8 mouse cellular contexts compared by ENCODE assay signal in the genomic region with DNA sequence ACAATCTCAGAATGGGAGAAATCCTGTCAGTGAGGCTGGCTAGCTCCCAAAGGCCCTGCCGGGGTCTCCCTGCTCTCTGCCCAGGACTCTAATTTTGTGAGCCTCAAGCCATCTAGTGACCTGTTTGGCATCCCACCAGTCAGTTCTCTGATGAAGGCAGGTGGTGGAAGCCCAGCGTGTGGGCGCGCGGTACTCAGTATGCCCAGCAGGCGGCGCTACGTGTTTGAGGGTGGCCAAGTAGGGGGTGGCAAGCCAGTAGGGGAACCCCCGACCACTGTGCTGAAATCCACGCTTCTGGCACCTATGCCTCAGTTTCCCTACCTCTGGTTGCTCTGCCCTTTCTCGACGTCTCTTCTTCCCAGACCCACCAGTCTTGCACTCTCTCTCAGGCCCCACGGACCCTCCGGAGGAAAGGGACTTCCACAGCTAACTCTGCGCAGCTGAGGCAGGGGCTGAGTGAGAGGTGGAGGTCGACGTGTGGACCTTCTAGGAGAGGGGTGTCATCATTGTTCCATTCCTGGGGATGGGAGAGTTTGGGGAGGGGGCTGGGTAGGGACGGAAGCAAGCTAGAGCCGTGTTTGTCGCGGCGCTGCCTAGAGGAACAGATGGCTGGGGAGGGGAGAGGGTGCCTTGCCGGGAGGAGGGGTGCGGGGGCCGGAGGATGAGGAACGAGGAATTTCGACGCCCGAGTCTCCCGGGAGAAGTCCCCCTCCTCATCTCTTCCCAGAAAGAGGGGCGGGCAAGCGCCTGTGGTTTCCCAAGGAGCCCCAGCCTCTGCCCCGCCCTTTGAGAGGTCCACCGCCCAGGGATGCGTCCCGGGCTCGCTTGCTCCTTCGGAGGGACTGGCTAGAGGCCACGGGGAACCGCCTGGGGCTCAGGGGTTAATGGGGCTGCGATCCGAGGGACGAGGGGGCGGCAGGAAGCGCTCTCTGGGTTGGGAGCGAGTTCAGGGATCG. TPM values are rescaled to one million over a fixed set of nuclear protein-coding genes. Genes with fewer than 3 reads are reported as not detected.
DNase-seq lines count a peak whose midpoint lies in the region; ATAC-seq lines count a peak whose summit lies in the region.

No protein-coding gene starts in this region.

- peak overlapping the region; percentile 51 for H3K9ac ChIP-seq in forebrain, embryonic 15.5 days (replicated peaks)
- peak overlapping the region; percentile 41 for H3K9ac ChIP-seq in hindbrain, embryonic 15.5 days

- H3K4me1 ChIP-seq in forebrain, embryonic 15.5 days: peaks cover 33% of the 10 kb centered on the region
- H3K4me1 ChIP-seq in hindbrain, embryonic 15.5 days (replicated peaks): peaks cover 11% of the 10 kb centered on the region
- H3K4me1 ChIP-seq in limb, embryonic 10.5 days: peaks cover 12% of the 10 kb centered on the region

- peak; percentile 54 for ATAC-seq in activated CD4-positive, CD25-positive, alpha-beta regulatory T cell, adult 4 months
- peak; percentile 82 for ATAC-seq in forebrain, embryonic 15.5 days (replicated peaks)
- peak; percentile 53 for ATAC-seq in hindbrain, embryonic 15.5 days (ENCODE audit: low FRiP score, low read depth)
- peak; percentile 27; the same call in 1 of the 2 replicates for ATAC-seq in megakaryocyte-erythroid progenitor cell, adult 5-6 weeks (replicated peaks; ENCODE audit: low FRiP score, low TSS enrichment, poor library complexity, severe bottlenecking)

- H3K4me3 ChIP-seq in forebrain, embryonic 15.5 days: peak overlapping the region; percentile 40
- H3K4me3 ChIP-seq in hindbrain, embryonic 15.5 days: peak overlapping the region; percentile 36
- peak overlapping the region; percentile 42 for H3K4me3 ChIP-seq in limb, embryonic 10.5 days

- H3K27me3 ChIP-seq in forebrain, embryonic 15.5 days: peaks cover 16% of the 10 kb centered on the region
- peaks cover 56% of the 10 kb centered on the region for H3K27me3 ChIP-seq in hindbrain, embryonic 15.5 days
- peaks cover 63% of the 10 kb centered on the region for H3K27me3 ChIP-seq in limb, embryonic 10.5 days (ENCODE audit: low read depth, poor library complexity, severe bottlenecking)

- WGBS in forebrain, embryonic 15.5 days: under 1% methylated on average over 46 of the region's 47 CpGs
- WGBS in hindbrain, embryonic 15.5 days: under 1% methylated on average over 47 of the region's 47 CpGs
- WGBS in limb, embryonic 10.5 days: 1% methylated on average over 47 of the region's 47 CpGs

- peak overlapping the region; percentile 82 for H3K27ac ChIP-seq in forebrain, embryonic 15.5 days (replicated peaks)
- H3K27ac ChIP-seq in hindbrain, embryonic 15.5 days (replicated peaks): no peak overlapping the region
- H3K27ac ChIP-seq in limb, embryonic 10.5 days: 0 out of 2 replicates have a peak overlapping the region, but pooled peaks have one; percentile 6

- peak; percentile 72 for DNase-seq in adrenal gland, postnatal 14 days
- DNase-seq in adrenal gland, postnatal 4 days (ENCODE audit: low spot score in 2 of 2): no peak
- DNase-seq in limb, embryonic 10.5 days (ENCODE audit: low spot score): peak; percentile 81
- DNase-seq in spleen, postnatal 36 days (ENCODE audit: low spot score in 2 of 2): peak; percentile 40 to 52

- H3K4me2 ChIP-seq in forebrain, embryonic 15.5 days (replicated peaks): peak overlapping the region; percentile 74
- H3K4me2 ChIP-seq in hindbrain, embryonic 15.5 days: peak overlapping the region; percentile 75

- H3K9me3 ChIP-seq in forebrain, embryonic 15.5 days: no peaks in the 10 kb centered on the region
- no peaks in the 10 kb centered on the region for H3K9me3 ChIP-seq in hindbrain, embryonic 15.5 days
- no peaks in the 10 kb centered on the region for H3K9me3 ChIP-seq in limb, embryonic 10.5 days (replicated peaks)

- no peaks in the 10 kb centered on the region for H3K36me3 ChIP-seq in forebrain, embryonic 15.5 days
- H3K36me3 ChIP-seq in hindbrain, embryonic 15.5 days: no peaks in the 10 kb centered on the region
- peaks cover 31% of the 10 kb centered on the region for H3K36me3 ChIP-seq in limb, embryonic 10.5 days

RNA-seq across cellular contexts. Expression of a gene that starts 20.6 kb away (rescaled TPM):
- 1.6 and 2.6 TPM in 2 replicates for total RNA-seq in adrenal gland, postnatal 14 days (2021)
- 1 to 10 TPM; 2.2 to 3.4 TPM for total RNA-seq in adrenal gland, postnatal 4 days (2021)
- polyA plus RNA-seq in activated CD4-positive, CD25-positive, alpha-beta regulatory T cell, adult 4 months (2017; shearing (Covaris generic)): not detected
- 12.8 and 16.3 TPM in 2 replicates for polyA plus RNA-seq in forebrain, embryonic 15.5 days (2015; fragmentation: Nextera tagmentation; extraction: Ambion mirVana)
- 5.0 and 6.2 TPM in 2 replicates for polyA plus RNA-seq in hindbrain, embryonic 15.5 days (2015; fragmentation: Nextera tagmentation; extraction: Ambion mirVana)
- polyA plus RNA-seq in limb, embryonic 10.5 days (2016; fragmentation: Nextera tagmentation; extraction: Ambion mirVana): 0.74 and 1.0 TPM in 2 replicates
- total RNA-seq in megakaryocyte-erythroid progenitor cell, adult 5-6 weeks (2014; fragmentation: Nextera tagmentation): not detected in 2 replicates
- total RNA-seq in megakaryocyte-erythroid progenitor cell, adult 5-6 weeks (2017): not detected in 2 replicates

RNA-seq across cellular contexts. Expression of a gene that starts 27.2 kb away (rescaled TPM):
- 5.2 and 9.3 TPM in 2 replicates for total RNA-seq in adrenal gland, postnatal 14 days (2021)
- 10 to 100 TPM in 1 of 2 experiments, 1 to 10 TPM in 1; 8.8 to 11.1 TPM for total RNA-seq in adrenal gland, postnatal 4 days (2021)
- 1 to 10 TPM; 3.7 to 7.6 TPM for polyA plus RNA-seq in activated CD4-positive, CD25-positive, alpha-beta regulatory T cell, adult 4 months (2017; shearing (Covaris generic))
- polyA plus RNA-seq in forebrain, embryonic 15.5 days (2015; fragmentation: Nextera tagmentation; extraction: Ambion mirVana): 2.5 and 3.4 TPM in 2 replicates
- 2.3 and 2.4 TPM in 2 replicates for polyA plus RNA-seq in hindbrain, embryonic 15.5 days (2015; fragmentation: Nextera tagmentation; extraction: Ambion mirVana)
- 36.6 and 42.6 TPM in 2 replicates for polyA plus RNA-seq in limb, embryonic 10.5 days (2016; fragmentation: Nextera tagmentation; extraction: Ambion mirVana)
- total RNA-seq in megakaryocyte-erythroid progenitor cell, adult 5-6 weeks (2014; fragmentation: Nextera tagmentation): 96.3 and 117 TPM in 2 replicates
- 40.1 and 70.3 TPM in 2 replicates for total RNA-seq in megakaryocyte-erythroid progenitor cell, adult 5-6 weeks (2017)

RNA-seq across cellular contexts. Expression of a gene that starts 39.1 kb away (rescaled TPM):
- 54.2 and 73.7 TPM in 2 replicates for total RNA-seq in adrenal gland, postnatal 14 days (2021)
- 10 to 100 TPM; 40.5 to 43.7 TPM for total RNA-seq in adrenal gland, postnatal 4 days (2021)
- polyA plus RNA-seq in activated CD4-positive, CD25-positive, alpha-beta regulatory T cell, adult 4 months (2017; shearing (Covaris generic)): 10 to 100 TPM; 36.8 to 40.4 TPM
- polyA plus RNA-seq in forebrain, embryonic 15.5 days (2015; fragmentation: Nextera tagmentation; extraction: Ambion mirVana): 61.4 and 66.5 TPM in 2 replicates
- 73.4 and 75.2 TPM in 2 replicates for polyA plus RNA-seq in hindbrain, embryonic 15.5 days (2015; fragmentation: Nextera tagmentation; extraction: Ambion mirVana)
- polyA plus RNA-seq in limb, embryonic 10.5 days (2016; fragmentation: Nextera tagmentation; extraction: Ambion mirVana): 64.5 and 71.0 TPM in 2 replicates
- total RNA-seq in megakaryocyte-erythroid progenitor cell, adult 5-6 weeks (2014; fragmentation: Nextera tagmentation): 91.6 and 94.6 TPM in 2 replicates
- total RNA-seq in megakaryocyte-erythroid progenitor cell, adult 5-6 weeks (2017): 48.9 and 88.0 TPM in 2 replicates

RNA-seq across cellular contexts. Expression of a gene that starts 43.4 kb away (rescaled TPM):
- not detected in 2 replicates for total RNA-seq in adrenal gland, postnatal 14 days (2021)
- 1 to 10 TPM; 1.8 to 3.9 TPM for total RNA-seq in adrenal gland, postnatal 4 days (2021)
- polyA plus RNA-seq in activated CD4-positive, CD25-positive, alpha-beta regulatory T cell, adult 4 months (2017; shearing (Covaris generic)): not detected
- polyA plus RNA-seq in forebrain, embryonic 15.5 days (2015; fragmentation: Nextera tagmentation; extraction: Ambion mirVana): 0.14 TPM in 1 of 2 replicates, not detected in the other
- not detected in 2 replicates for polyA plus RNA-seq in hindbrain, embryonic 15.5 days (2015; fragmentation: Nextera tagmentation; extraction: Ambion mirVana)
- 0.11 and 0.56 TPM in 2 replicates for polyA plus RNA-seq in limb, embryonic 10.5 days (2016; fragmentation: Nextera tagmentation; extraction: Ambion mirVana)
- total RNA-seq in megakaryocyte-erythroid progenitor cell, adult 5-6 weeks (2014; fragmentation: Nextera tagmentation): not detected in 2 replicates
- total RNA-seq in megakaryocyte-erythroid progenitor cell, adult 5-6 weeks (2017): not detected in 2 replicates

Comparison
In these comparisons a context has a peak if more than half of its experiments do, and no peak if none do; other contexts are left out.
1. DNase-seq: peak in adrenal gland, postnatal 14 days (single experiment), limb, embryonic 10.5 days (single experiment) and spleen, postnatal 36 days (2 of 2); none in adrenal gland, postnatal 4 days (0 of 2).
2. ATAC-seq: peak in every context shown above with its lines; median percentile 82 in forebrain, embryonic 15.5 days; 54 in activated CD4-positive, CD25-positive, alpha-beta regulatory T cell, adult 4 months; 53 in hindbrain, embryonic 15.5 days; 27 in megakaryocyte-erythroid progenitor cell, adult 5-6 weeks.
3. Peak in every context shown above with its lines, with median percentiles within 50 percentile points of each other: H3K4me3 ChIP-seq.